Mouse (Mus musculus): ENCODE results near the gene Cnnm4.

GRCm38 (mm10) chr1:36496719-36497118, 25.3 kb downstream of the Cnnm4 start:
- TF ChIP-seq CTCF (IDR thresholded peaks at IDR 0.05; ENCODE audit: insufficient read depth, low read depth, low read length): no peak
- no peak for TF ChIP-seq POLR2A (IDR thresholded peaks at IDR 0.05; ENCODE audit: insufficient read depth, low read depth, low read length)

All from olfactory bulb, adult 2 months (tissue).